Mouse (Mus musculus) cortical plate, adult 2 months (tissue): ENCODE results near the gene Hscb.

Experiments
- CTCF ChIP-seq: fragments of 200-500 bp; IDR thresholded peaks from 2 replicates; pipeline ENCODE4 v1.5.1; 2011; ENCODE audit warnings: mild to moderate bottlenecking, control low read depth, low read length; ENCODE audit not compliant: insufficient read depth; ENCODE audit errors: extremely low read depth
- POLR2A ChIP-seq: fragments of 200-500 bp; IDR thresholded peaks from 2 replicates; pipeline ENCODE4 v1.6.1; 2011; ENCODE audit warnings: mild to moderate bottlenecking, low read length, control low read depth; ENCODE audit not compliant: insufficient read depth; ENCODE audit errors: extremely low read depth

DNA sequence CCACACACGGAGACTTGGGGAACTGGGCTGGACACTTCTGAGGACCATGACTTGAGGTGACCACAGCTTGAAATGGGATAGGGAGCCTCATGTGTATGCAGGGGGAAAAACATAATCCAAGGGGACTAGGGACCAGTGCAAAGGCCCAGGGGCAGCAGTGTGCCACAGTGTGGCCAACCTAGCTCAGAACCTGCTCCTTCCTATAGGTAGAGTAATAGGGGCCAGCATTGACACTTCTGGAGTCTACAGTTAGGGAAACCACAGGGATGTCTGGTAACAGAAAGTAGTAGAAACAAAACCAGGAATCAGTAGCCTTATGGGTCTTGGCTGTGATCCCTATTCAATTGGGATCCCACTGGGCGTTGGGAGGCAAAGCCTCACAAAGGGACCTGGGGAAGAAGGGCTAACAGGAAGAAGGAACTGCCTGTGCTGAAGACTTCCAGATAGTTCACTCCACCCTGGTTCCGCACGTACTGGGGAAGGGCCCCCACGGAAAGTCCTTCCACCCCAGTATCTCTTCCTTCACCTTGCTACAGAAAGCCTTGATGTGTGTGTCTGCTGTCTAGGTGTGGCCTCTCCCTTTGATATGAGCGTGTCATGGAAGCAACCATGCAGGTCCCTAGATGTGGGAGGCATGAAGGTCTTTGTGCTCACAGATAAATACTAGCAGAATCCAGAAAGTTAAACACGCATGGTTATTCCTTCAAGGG is 57.9 kb downstream of the Hscb start:
- TF ChIP-seq CTCF (no peak), POLR2A (no peak)
